Mouse (Mus musculus) midbrain, postnatal 0 days (tissue): Measurements from ENCODE around the gene Slc35f4. TPM values are rescaled to one million over a fixed set of nuclear protein-coding genes. Genes with fewer than 3 reads are reported as not detected.

Source experiments
- ATAC-seq: fragments of 200-750 bp; cut with Nextera tagmentation; 2 replicates; pipeline ENCODE4 v1.8.0; 2017; ENCODE audit warnings: moderate number of reproducible peaks, mild to moderate bottlenecking, moderate TSS enrichment, moderate library complexity; ENCODE audit not compliant: low FRiP score
- DNase-seq: peaks from one replicate; pipeline ENCODE4 v3.0.0-alpha.2; 2015; ENCODE audit warnings: low spot score
- H3K27ac ChIP-seq: fragments of 300-500 bp; sonication (generic); 2 replicates; pipeline ENCODE4 v1.5.1; 2014; ENCODE audit warnings: low read depth, mild to moderate bottlenecking, low read length, mixed read lengths
- H3K27me3 ChIP-seq: fragments of 300-500 bp; sonication (generic); 2 replicates; pipeline ENCODE4 v1.6.1; 2014; ENCODE audit warnings: low read length, control low read depth, mixed read lengths; ENCODE audit not compliant: insufficient read depth
- H3K36me3 ChIP-seq: fragments of 300-500 bp; sonication (generic); 2 replicates; pipeline ENCODE4 v1.6.1; 2014; ENCODE audit warnings: low read length, control low read depth, mixed read lengths; ENCODE audit not compliant: insufficient read depth
- H3K4me1 ChIP-seq: fragments of 300-500 bp; sonication (generic); 2 replicates; pipeline ENCODE4 v1.6.1; 2014; ENCODE audit warnings: mild to moderate bottlenecking, control low read depth, antibody characterized with exemption, low read length, mixed read lengths; ENCODE audit not compliant: insufficient read depth
- H3K4me2 ChIP-seq: fragments of 300-500 bp; sonication (generic); 2 replicates; pipeline ENCODE4 v1.6.1; 2014; ENCODE audit warnings: low read depth, mild to moderate bottlenecking, low read length, mixed read lengths; ENCODE audit not compliant: poor library complexity, severe bottlenecking
- H3K4me3 ChIP-seq: fragments of 300-500 bp; sonication (generic); 2 replicates; pipeline ENCODE4 v1.5.1; 2014; ENCODE audit warnings: low read depth, mild to moderate bottlenecking, low read length, moderate library complexity
- H3K9ac ChIP-seq: fragments of 300-500 bp; sonication (generic); replicated peaks from 2 replicates; pipeline ENCODE4 v1.6.1; 2014; ENCODE audit warnings: mild to moderate bottlenecking, low read length, moderate library complexity, mixed read lengths; ENCODE audit not compliant: poor library complexity, severe bottlenecking
- H3K9me3 ChIP-seq: fragments of 300-500 bp; sonication (generic); 2 replicates; pipeline ENCODE4 v1.6.1; 2016; ENCODE audit warnings: low read length, control low read depth
- CTCF ChIP-seq: IDR thresholded peaks from 2 replicates; pipeline ENCODE4 v1.5.1; 2016; ENCODE audit warnings: antibody characterized with exemption, mild to moderate bottlenecking
- WGBS: fragments of 180-500 bp; shearing (Covaris S2); extraction: QIAGEN DNeasy Blood & Tissue Kit; methylation state at CpG from one replicate; pipeline ENCODE4 v1.1.7; 2014; 5-methylcytosine and 5-hydroxymethylcytosine counted together
- polyA plus RNA-seq: library from polyadenylated mRNA; unstranded; fragments of >200 nt; fragmentation: Nextera tagmentation; extraction: Ambion mirVana; gene quantifications from 2 replicates; pipeline ENCODE4 v1.2.1, GENCODE M21; 2015
- total RNA-seq: library from RNA; depleted of rRNA; stranded (reverse); fragments of >200 nt; gene quantifications from 2 replicates; pipeline ENCODE4 v1.2.3, GENCODE M21; 2014; rRNA removed

Gene Slc35f4
- total RNA-seq (26.1 and 33.0 TPM in 2 replicates), polyA plus RNA-seq (25.6 and 28.2 TPM in 2 replicates)

- H3K9ac ChIP-seq: peak within 1 kb of the TSS; percentile 71
- ATAC-seq (peak; percentile 53; the same call in 1 of the 2 replicates), DNase-seq (no peak)
- peak within 1 kb of the TSS; percentile 62 for H3K4me2 ChIP-seq
- H3K27ac ChIP-seq: peak within 1 kb of the TSS; percentile 65
- no peaks in the 10 kb centered on the region for H3K9me3 ChIP-seq
- no peaks in the 10 kb centered on the region for H3K4me1 ChIP-seq
- 2% methylated on average over 6 of the region's 6 CpGs for WGBS
- H3K36me3 ChIP-seq: no peaks in the 10 kb centered on the region
- TF ChIP-seq CTCF: no peak
- no peaks in the 10 kb centered on the region for H3K27me3 ChIP-seq
- peak within 1 kb of the TSS; percentile 63 for H3K4me3 ChIP-seq
These were observed at the start of gene Slc35f4 for GRCm38 (mm10) chr14:49525931-49526291. Gene Slc35f4 (minus strand): TSS chr14:49526046.

GRCm38 (mm10) chr14:49568369-49568768, 42.5 kb upstream of the Slc35f4 start:
- no peaks in the 10 kb centered on the region for H3K27me3 ChIP-seq
- H3K4me3 ChIP-seq: no peak overlapping the region
- ATAC-seq (no peak), DNase-seq (no peak)
- no peaks in the 10 kb centered on the region for H3K36me3 ChIP-seq
- no peaks in the 10 kb centered on the region for H3K9me3 ChIP-seq
- no peak overlapping the region for H3K4me2 ChIP-seq
- H3K4me1 ChIP-seq: no peaks in the 10 kb centered on the region
- TF ChIP-seq CTCF: no peak
- no peak overlapping the region for H3K9ac ChIP-seq
- no peak overlapping the region for H3K27ac ChIP-seq

GRCm38 (mm10) chr14:49560706-49561105, 34.9 kb upstream of the Slc35f4 start:
- H3K4me2 ChIP-seq: no peak overlapping the region
- ATAC-seq (no peak), DNase-seq (no peak)
- H3K4me1 ChIP-seq: no peaks in the 10 kb centered on the region
- H3K27ac ChIP-seq: no peak overlapping the region
- H3K9me3 ChIP-seq: no peaks in the 10 kb centered on the region
- no peak for TF ChIP-seq CTCF
- H3K36me3 ChIP-seq: no peaks in the 10 kb centered on the region
- H3K9ac ChIP-seq: no peak overlapping the region
- no peak overlapping the region for H3K4me3 ChIP-seq
- WGBS: 81% methylated on average over 2 of the region's 2 CpGs
- no peaks in the 10 kb centered on the region for H3K27me3 ChIP-seq

- Histone ChIP-seq H3K9ac (no peak overlapping the region), H3K27ac (no peak overlapping the region), H3K9me3 (no peaks in the 10 kb centered on the region), H3K4me1 (no peaks in the 10 kb centered on the region), H3K27me3 (no peaks in the 10 kb centered on the region), H3K36me3 (no peaks in the 10 kb centered on the region), H3K4me2 (no peak overlapping the region), H3K4me3 (no peak overlapping the region)
- 33% methylated on average over 1 of the region's 1 CpGs for WGBS
- no peak for ATAC-seq
- TF ChIP-seq CTCF: peak; percentile 73
- peak; percentile 58 for DNase-seq
These were observed 14.3 kb upstream of the Slc35f4 start for GRCm38 (mm10) chr14:49540104-49540503.

GRCm38 (mm10) chr14:49525176-49525930, 493 bp downstream of the Slc35f4 start:
- no peaks in the 10 kb centered on the region for H3K27me3 ChIP-seq
- H3K4me3 ChIP-seq: peak overlapping the region; percentile 63
- ATAC-seq (peak; percentile 80), DNase-seq (peak; percentile 67)
- peak overlapping the region; percentile 65 for H3K27ac ChIP-seq
- WGBS: under 1% methylated on average over 51 of the region's 63 CpGs
- peak overlapping the region; percentile 71 for H3K9ac ChIP-seq
- no peaks in the 10 kb centered on the region for H3K36me3 ChIP-seq
- peak overlapping the region; percentile 62 for H3K4me2 ChIP-seq
- H3K9me3 ChIP-seq: no peaks in the 10 kb centered on the region
- peak; percentile 66 for TF ChIP-seq CTCF
- no peaks in the 10 kb centered on the region for H3K4me1 ChIP-seq

- Histone ChIP-seq H3K9me3 (no peaks in the 10 kb centered on the region), H3K9ac (peak overlapping the region; percentile 71), H3K4me1 (no peaks in the 10 kb centered on the region), H3K4me2 (peak overlapping the region; percentile 62), H3K4me3 (peak overlapping the region; percentile 63), H3K36me3 (no peaks in the 10 kb centered on the region), H3K27ac (no peak overlapping the region), H3K27me3 (no peaks in the 10 kb centered on the region)
- peak; percentile 4 for DNase-seq
- peak; percentile 38; the same call in 1 of the 2 replicates for ATAC-seq
- TF ChIP-seq CTCF: no peak
- 40% methylated on average over 8 of the region's 8 CpGs for WGBS
These were observed 1.2 kb downstream of the Slc35f4 start for GRCm38 (mm10) chr14:49524665-49525064.
